Mouse (Mus musculus) stomach, embryonic 14.5 days (tissue): ENCODE measurements at regions not wholly inside any gene's neighbourhood (a gene's known extent, or its start where the extent isn't known, plus 50 kb on each side); places are given as distances from the start of the nearest gene placed in this dataset.

Experiments used
- ATAC-seq: fragments of 200-750 bp; cut with Nextera tagmentation; 2 replicates; pipeline ENCODE4 v1.8.0; 2017; ENCODE audit warnings: low read depth, moderate TSS enrichment; ENCODE audit not compliant: insufficient number of reproducible peaks, insufficient read depth, low FRiP score
- H3K27ac ChIP-seq: fragments of 300-500 bp; sonication (generic); 2 replicates; pipeline ENCODE4 v1.5.1; 2014; ENCODE audit warnings: mild to moderate bottlenecking, low read length, moderate library complexity, mixed read lengths
- H3K27me3 ChIP-seq: fragments of 300-500 bp; sonication (generic); 2 replicates; pipeline ENCODE4 v1.6.1; 2014; ENCODE audit warnings: low read length, control low read depth, mixed read lengths; ENCODE audit not compliant: control insufficient read depth, insufficient read depth
- H3K36me3 ChIP-seq: fragments of 300-500 bp; sonication (generic); 2 replicates; pipeline ENCODE4 v1.6.1; 2014; ENCODE audit warnings: mild to moderate bottlenecking, control low read depth, low read length, moderate library complexity, mixed read lengths; ENCODE audit not compliant: control insufficient read depth, insufficient read depth
- H3K4me1 ChIP-seq: fragments of 300-500 bp; sonication (generic); 2 replicates; pipeline ENCODE4 v1.6.1; 2014; ENCODE audit warnings: low read length, control low read depth, mixed read lengths; ENCODE audit not compliant: control insufficient read depth, insufficient read depth
- H3K4me2 ChIP-seq: fragments of 300-500 bp; sonication (generic); replicated peaks from 2 replicates; pipeline ENCODE4 v1.6.1; 2014; ENCODE audit warnings: low read depth, low read length, control low read depth
- H3K4me3 ChIP-seq: fragments of 300-500 bp; sonication (generic); 2 replicates; pipeline ENCODE4 v1.5.1; 2014; ENCODE audit warnings: low read depth, low read length, control low read depth
- H3K9ac ChIP-seq: fragments of 300-500 bp; sonication (generic); replicated peaks from 2 replicates; pipeline ENCODE4 v1.6.1; 2014; ENCODE audit warnings: low read depth, mild to moderate bottlenecking, control low read depth, low read length, moderate library complexity, mixed read lengths
- H3K9me3 ChIP-seq: fragments of 300-500 bp; sonication (generic); 2 replicates; pipeline ENCODE4 v1.6.1; 2016; ENCODE audit warnings: low read depth, low read length, control low read depth; ENCODE audit not compliant: control insufficient read depth
- WGBS: fragments of 180-500 bp; shearing (Covaris S2); extraction: QIAGEN DNeasy Blood & Tissue Kit; methylation state at CpG from one replicate; pipeline ENCODE4 v1.1.7; 2014; 5-methylcytosine and 5-hydroxymethylcytosine counted together

- no peaks in the 10 kb centered on the region for H3K9me3 ChIP-seq
- H3K4me1 ChIP-seq: no peaks in the 10 kb centered on the region; the same call in 1 of the 2 replicates
- no peaks in the 10 kb centered on the region for H3K27me3 ChIP-seq
- H3K27ac ChIP-seq: no peak overlapping the region
- 45% methylated on average over 3 of the region's 3 CpGs for WGBS
- H3K9ac ChIP-seq: no peak overlapping the region
- 0 out of 2 replicates have a peak, but pooled peaks have one; percentile 33 for ATAC-seq
- no peak overlapping the region for H3K4me3 ChIP-seq
- no peak overlapping the region for H3K4me2 ChIP-seq
- no peaks in the 10 kb centered on the region for H3K36me3 ChIP-seq
These were observed 205.2 kb upstream of the Rreb1 start for GRCm38 (mm10) chr13:37572983-37573382.

GRCm38 (mm10) chr13:37579231-37579630, 199.0 kb upstream of the Rreb1 start:
- ATAC-seq: no peak
- Histone ChIP-seq H3K27me3 (no peaks in the 10 kb centered on the region), H3K27ac (no peak overlapping the region), H3K9ac (no peak overlapping the region), H3K4me2 (no peak overlapping the region), H3K9me3 (no peaks in the 10 kb centered on the region), H3K4me3 (no peak overlapping the region), H3K36me3 (no peaks in the 10 kb centered on the region), H3K4me1 (no peaks in the 10 kb centered on the region; the same call in 1 of the 2 replicates)
- WGBS: 89% methylated on average over 10 of the region's 10 CpGs

- 61% methylated on average over 11 of the region's 11 CpGs for WGBS
- H3K36me3 ChIP-seq: no peaks in the 10 kb centered on the region
- H3K27me3 ChIP-seq: no peaks in the 10 kb centered on the region
- no peaks in the 10 kb centered on the region for H3K9me3 ChIP-seq
- H3K27ac ChIP-seq: no peak overlapping the region
- no peak for ATAC-seq
- no peak overlapping the region for H3K4me3 ChIP-seq
- H3K4me2 ChIP-seq: no peak overlapping the region
- no peak overlapping the region for H3K9ac ChIP-seq
- H3K4me1 ChIP-seq: no peaks in the 10 kb centered on the region; the same call in 1 of the 2 replicates
These were observed 198.4 kb upstream of the Rreb1 start for GRCm38 (mm10) chr13:37579775-37580174.

- H3K4me2 ChIP-seq: no peak overlapping the region
- no peak overlapping the region for H3K4me3 ChIP-seq
- no peak overlapping the region for H3K27ac ChIP-seq
- 79% methylated on average over 2 of the region's 2 CpGs for WGBS
- H3K36me3 ChIP-seq: no peaks in the 10 kb centered on the region
- H3K4me1 ChIP-seq: no peaks in the 10 kb centered on the region; the same call in 1 of the 2 replicates
- no peaks in the 10 kb centered on the region for H3K27me3 ChIP-seq
- no peaks in the 10 kb centered on the region for H3K9me3 ChIP-seq
- no peak overlapping the region for H3K9ac ChIP-seq
- no peak for ATAC-seq
These were observed 197.4 kb upstream of the Rreb1 start for GRCm38 (mm10) chr13:37580806-37581205.

GRCm38 (mm10) chr13:37581374-37581773, 196.8 kb upstream of the Rreb1 start:
- Histone ChIP-seq H3K4me1 (no peaks in the 10 kb centered on the region; the same call in 1 of the 2 replicates), H3K27me3 (no peaks in the 10 kb centered on the region), H3K4me2 (no peak overlapping the region), H3K36me3 (no peaks in the 10 kb centered on the region), H3K27ac (no peak overlapping the region), H3K9me3 (no peaks in the 10 kb centered on the region), H3K4me3 (no peak overlapping the region), H3K9ac (no peak overlapping the region)
- no peak for ATAC-seq
- 48% methylated on average over 6 of the region's 6 CpGs for WGBS

GRCm38 (mm10) chr13:37585476-37585875, 192.7 kb upstream of the Rreb1 start:
- 72% methylated on average over 5 of the region's 5 CpGs for WGBS
- Histone ChIP-seq H3K27ac (no peak overlapping the region), H3K4me3 (no peak overlapping the region), H3K9me3 (no peaks in the 10 kb centered on the region), H3K27me3 (no peaks in the 10 kb centered on the region), H3K36me3 (no peaks in the 10 kb centered on the region), H3K4me2 (no peak overlapping the region), H3K9ac (no peak overlapping the region), H3K4me1 (no peaks in the 10 kb centered on the region)
- ATAC-seq: no peak

- Histone ChIP-seq H3K27me3 (no peaks in the 10 kb centered on the region), H3K4me2 (no peak overlapping the region), H3K36me3 (no peaks in the 10 kb centered on the region), H3K4me1 (no peaks in the 10 kb centered on the region), H3K27ac (no peak overlapping the region), H3K9ac (no peak overlapping the region), H3K4me3 (no peak overlapping the region), H3K9me3 (no peaks in the 10 kb centered on the region)
- no peak for ATAC-seq
- 60% methylated on average over 4 of the region's 4 CpGs for WGBS
These were observed 191.7 kb upstream of the Rreb1 start for GRCm38 (mm10) chr13:37586511-37586910.

- Histone ChIP-seq H3K4me3 (no peak overlapping the region), H3K9ac (no peak overlapping the region), H3K36me3 (no peaks in the 10 kb centered on the region), H3K9me3 (no peaks in the 10 kb centered on the region), H3K4me1 (peaks cover 2% of the 10 kb centered on the region; the same call in 1 of the 2 replicates), H3K27me3 (no peaks in the 10 kb centered on the region), H3K4me2 (no peak overlapping the region), H3K27ac (no peak overlapping the region)
- no peak for ATAC-seq
- 85% methylated on average over 3 of the region's 3 CpGs for WGBS
These were observed 190.3 kb upstream of the Rreb1 start for GRCm38 (mm10) chr13:37587911-37588310.

GRCm38 (mm10) chr13:37588528-37589176, 189.5 kb upstream of the Rreb1 start:
- Histone ChIP-seq H3K36me3 (no peaks in the 10 kb centered on the region), H3K27ac (no peak overlapping the region), H3K9me3 (no peaks in the 10 kb centered on the region), H3K27me3 (no peaks in the 10 kb centered on the region), H3K4me2 (no peak overlapping the region), H3K9ac (no peak overlapping the region), H3K4me1 (peaks cover 2% of the 10 kb centered on the region; the same call in 1 of the 2 replicates), H3K4me3 (no peak overlapping the region)
- 84% methylated on average over 8 of the region's 8 CpGs for WGBS
- no peak for ATAC-seq
